Mouse (Mus musculus) cerebellum, adult 2 months (tissue): ENCODE measurements around the gene Gstm6.
"Not testable (repeated sequence)": the region's sequence is repeated elsewhere in the genome, so short reads cannot be mapped to it uniquely, and the experiment has no call there.

ENCODE experiments used
- CTCF ChIP-seq: fragments of 200-500 bp; IDR thresholded peaks from 2 replicates; pipeline ENCODE4 v1.5.1; 2011; ENCODE audit warnings: low read depth, mild to moderate bottlenecking, control low read depth, low read length, moderate library complexity, borderline replicate concordance; ENCODE audit not compliant: insufficient read depth
- POLR2A ChIP-seq: fragments of 200-500 bp; IDR thresholded peaks from 2 replicates; pipeline ENCODE4 v1.6.1; 2011; ENCODE audit warnings: low read length, control low read depth, borderline replicate concordance; ENCODE audit not compliant: insufficient read depth

DNA sequence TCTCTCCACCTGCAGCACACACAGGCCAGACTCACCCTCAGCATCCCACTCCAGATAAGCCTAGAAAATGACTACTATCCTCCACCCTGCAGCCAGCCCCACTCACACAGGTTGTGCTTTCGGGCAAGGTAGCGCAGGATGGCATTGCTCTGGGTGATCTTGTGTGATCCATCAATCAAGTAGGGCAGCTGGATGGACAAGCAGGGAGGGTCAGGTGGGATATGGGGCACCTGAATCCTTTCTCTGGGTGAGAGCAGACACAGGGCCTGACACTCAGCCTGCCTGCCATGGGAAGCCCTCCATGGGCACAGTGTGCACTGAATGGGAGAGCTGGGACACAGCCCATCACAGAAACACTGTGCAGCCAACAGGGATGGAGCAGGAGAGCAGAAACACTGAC is 41.6 kb upstream of the Gstm6 start:
- TF ChIP-seq POLR2A, CTCF: not testable (repeated sequence)
